In the genomic region with DNA sequence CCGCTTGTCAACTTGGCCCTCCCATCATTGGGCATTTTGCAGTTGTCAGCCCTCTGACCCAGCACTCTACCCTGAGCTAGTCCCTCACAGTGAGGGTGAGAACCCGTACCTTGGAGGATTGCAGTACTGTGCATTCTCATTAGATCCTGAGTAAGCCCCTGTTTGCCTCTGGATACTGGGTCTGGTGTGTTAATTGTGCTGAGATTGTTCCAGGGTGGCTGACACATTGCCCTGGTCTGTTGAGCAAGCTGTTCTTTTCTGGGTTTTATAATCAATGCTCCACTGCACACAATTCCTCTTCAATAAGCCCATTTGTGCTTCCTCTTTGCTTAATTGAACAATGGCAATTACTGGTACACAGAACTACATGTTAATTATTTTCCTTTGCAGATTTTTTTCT, we compare ENCODE assay signal across 21 mouse cellular contexts.
DNase-seq lines count a peak whose midpoint lies in the region; ATAC-seq lines count a peak whose summit lies in the region.
"Had no signal": no experiment of that assay in that cellular context is flagged by ENCODE, and none has a peak within 500 bp of the region (broad histone marks: within the 10 kb centered on the region; RNA-seq: fewer than 3 reads in every experiment).

No protein-coding gene starts in this region.

- WGBS in midbrain, embryonic 12.5 days: 40% methylated on average over 2 of the region's 2 CpGs
- WGBS in midbrain, embryonic 15.5 days: 41% methylated on average over 2 of the region's 2 CpGs
- 24% methylated on average over 2 of the region's 2 CpGs for WGBS in forebrain, embryonic 12.5 days

- H3K4me3 ChIP-seq in midbrain, embryonic 12.5 days: no peak overlapping the region
- H3K4me3 ChIP-seq in midbrain, embryonic 15.5 days: no peak overlapping the region
- no peak overlapping the region for H3K4me3 ChIP-seq in forebrain, embryonic 12.5 days (replicated peaks)
- H3K4me3 ChIP-seq: embryonic facial prominence, embryonic 15.5 days; heart, embryonic 10.5 days; neural tube, embryonic 12.5 days had no signal

- no peak for ATAC-seq in midbrain, embryonic 12.5 days (ENCODE audit: low FRiP score, low read depth)
- ATAC-seq in midbrain, embryonic 15.5 days (replicated peaks): no peak
- peak; percentile 76; the same call in 1 of the 2 replicates for ATAC-seq in forebrain, embryonic 12.5 days (ENCODE audit: low FRiP score)
- ATAC-seq: lung, postnatal 0 days; Patski had no signal

- H3K9ac ChIP-seq in midbrain, embryonic 12.5 days (replicated peaks): no peak overlapping the region
- no peak overlapping the region for H3K9ac ChIP-seq in midbrain, embryonic 15.5 days
- no peak overlapping the region for H3K9ac ChIP-seq in forebrain, embryonic 12.5 days
- H3K9ac ChIP-seq: embryonic facial prominence, embryonic 15.5 days; neural tube, embryonic 12.5 days had no signal

- H3K36me3 ChIP-seq in midbrain, embryonic 12.5 days: no peaks in the 10 kb centered on the region
- no peaks in the 10 kb centered on the region for H3K36me3 ChIP-seq in midbrain, embryonic 15.5 days (replicated peaks)
- no peaks in the 10 kb centered on the region for H3K36me3 ChIP-seq in forebrain, embryonic 12.5 days (replicated peaks)
- H3K36me3 ChIP-seq: embryonic facial prominence, embryonic 15.5 days; heart, embryonic 10.5 days; neural tube, embryonic 12.5 days had no signal

- no peaks in the 10 kb centered on the region for H3K9me3 ChIP-seq in midbrain, embryonic 12.5 days
- no peaks in the 10 kb centered on the region for H3K9me3 ChIP-seq in midbrain, embryonic 15.5 days
- H3K9me3 ChIP-seq in forebrain, embryonic 12.5 days: no peaks in the 10 kb centered on the region
- H3K9me3 ChIP-seq: embryonic facial prominence, embryonic 15.5 days; heart, embryonic 10.5 days; neural tube, embryonic 12.5 days had no signal

- H3K27ac ChIP-seq in midbrain, embryonic 12.5 days (replicated peaks): peak overlapping the region; percentile 20; the same call in 1 of the 2 replicates
- no peak overlapping the region for H3K27ac ChIP-seq in midbrain, embryonic 15.5 days
- H3K27ac ChIP-seq in forebrain, embryonic 12.5 days: peak overlapping the region; percentile 37; the same call in 1 of the 2 replicates
- H3K27ac ChIP-seq: embryonic facial prominence, embryonic 15.5 days; heart, embryonic 10.5 days; kidney, postnatal 0 days; neural tube, embryonic 12.5 days had no signal

- 0 out of 2 replicates have a peak, but pooled peaks cover 4% of the 10 kb centered on the region for H3K27me3 ChIP-seq in midbrain, embryonic 12.5 days
- H3K27me3 ChIP-seq in midbrain, embryonic 15.5 days (replicated peaks): no peaks in the 10 kb centered on the region
- peaks cover 14% of the 10 kb centered on the region for H3K27me3 ChIP-seq in forebrain, embryonic 12.5 days
- H3K27me3 ChIP-seq: embryonic facial prominence, embryonic 15.5 days; neural tube, embryonic 12.5 days; Patski had no signal

- H3K4me1 ChIP-seq in midbrain, embryonic 12.5 days: peaks cover 7% of the 10 kb centered on the region; the same call in 1 of the 2 replicates
- H3K4me1 ChIP-seq in midbrain, embryonic 15.5 days: 0 out of 2 replicates have a peak, but pooled peaks cover 4% of the 10 kb centered on the region
- peaks cover 8% of the 10 kb centered on the region; the same call in 1 of the 2 replicates for H3K4me1 ChIP-seq in forebrain, embryonic 12.5 days
- H3K4me1 ChIP-seq: embryonic facial prominence, embryonic 15.5 days; heart, embryonic 10.5 days; neural tube, embryonic 12.5 days had no signal

- DNase-seq in cerebellum, postnatal 10 days: peak; percentile 23 to 36
- DNase-seq in cerebellum, postnatal 25 days: no peak
- DNase-seq in retina, embryonic 14.5 days (ENCODE audit: low spot score): peak; percentile 60
- no peak for DNase-seq in thymus, adult 18-20 months
- no peak for DNase-seq in left cerebral cortex, adult 18-20 months (ENCODE audit: low spot score in 2 of 2)
- DNase-seq: adrenal gland, postnatal 10 days; cerebellum, adult 11 months; embryo, embryonic 11 days; kidney, adult 18-20 months; layer of hippocampus, postnatal 36 days; liver; right cerebral cortex, postnatal 25 days had no signal

- no peak overlapping the region for H3K4me2 ChIP-seq in midbrain, embryonic 12.5 days (replicated peaks)
- H3K4me2 ChIP-seq in midbrain, embryonic 15.5 days: no peak overlapping the region
- no peak overlapping the region for H3K4me2 ChIP-seq in forebrain, embryonic 12.5 days
- H3K4me2 ChIP-seq: embryonic facial prominence, embryonic 15.5 days; neural tube, embryonic 12.5 days had no signal

Comparison
In these comparisons a context has a peak if more than half of its experiments do, and no peak if none do; other contexts are left out.
1. DNase-seq: peak in cerebellum, postnatal 10 days (2 of 2) and retina, embryonic 14.5 days (single experiment); none in cerebellum, postnatal 25 days (0 of 2), thymus, adult 18-20 months (0 of 2) and left cerebral cortex, adult 18-20 months (0 of 2).